Mouse (Mus musculus) layer of hippocampus, adult 18-20 months (tissue): Measurements from ENCODE around the gene Acvrl1. TPM values are rescaled to one million over a fixed set of nuclear protein-coding genes. Genes with fewer than 3 reads are reported as not detected.
"Not testable (repeated sequence)": the region's sequence is repeated elsewhere in the genome, so short reads cannot be mapped to it uniquely, and the experiment has no call there.

Source experiments
- DNase-seq, 2 experiments: peaks; one replicate each; pipeline ENCODE4 v3.0.0; 2022; ENCODE audit warnings: low spot score in 2 of 2
- total RNA-seq, 2 experiments: library from RNA; stranded (reverse); gene quantifications; 2 replicates each; pipeline ENCODE4 v1.2.3; 2021

Gene Acvrl1
- total RNA-seq, 2 experiments from 2014 or later, result 9.7 to 9.9 TPM

DNA sequence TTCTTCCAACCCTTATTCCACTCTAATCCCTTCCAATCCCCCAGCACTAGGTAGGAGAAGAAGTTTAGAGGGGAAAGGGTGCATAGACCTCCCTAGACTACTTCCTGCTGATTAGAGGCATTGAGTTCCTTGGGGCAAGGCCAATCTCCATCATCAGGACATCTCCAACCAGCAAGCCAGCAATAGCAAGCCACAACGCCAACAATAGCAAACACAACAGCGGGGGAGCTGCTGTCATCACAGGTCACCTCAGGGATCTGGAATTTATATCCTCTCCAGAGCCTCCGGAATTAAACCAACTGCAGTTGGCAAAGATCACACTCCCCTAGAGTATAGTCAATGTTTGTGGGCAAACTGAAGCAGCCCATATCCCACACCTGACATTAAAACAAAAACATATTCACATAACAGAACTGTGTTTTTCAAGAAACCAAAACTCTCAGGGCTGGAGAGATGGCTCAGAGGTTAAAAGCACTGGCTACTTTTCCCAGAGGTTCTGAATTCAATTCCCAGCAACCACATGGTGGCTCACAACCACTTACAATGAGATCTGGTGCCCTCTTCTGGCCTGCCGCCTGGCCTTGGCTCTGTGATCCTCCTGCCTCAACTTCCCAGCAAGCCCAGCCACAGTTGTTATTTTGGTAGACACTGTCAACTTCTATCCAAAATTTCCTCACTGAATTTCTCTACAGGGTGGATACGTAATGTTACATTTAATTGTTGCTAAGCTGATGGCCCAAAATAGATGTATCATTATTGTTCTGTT, 20.2 kb upstream of the Acvrl1 start:
- DNase-seq, result no peak

DNA sequence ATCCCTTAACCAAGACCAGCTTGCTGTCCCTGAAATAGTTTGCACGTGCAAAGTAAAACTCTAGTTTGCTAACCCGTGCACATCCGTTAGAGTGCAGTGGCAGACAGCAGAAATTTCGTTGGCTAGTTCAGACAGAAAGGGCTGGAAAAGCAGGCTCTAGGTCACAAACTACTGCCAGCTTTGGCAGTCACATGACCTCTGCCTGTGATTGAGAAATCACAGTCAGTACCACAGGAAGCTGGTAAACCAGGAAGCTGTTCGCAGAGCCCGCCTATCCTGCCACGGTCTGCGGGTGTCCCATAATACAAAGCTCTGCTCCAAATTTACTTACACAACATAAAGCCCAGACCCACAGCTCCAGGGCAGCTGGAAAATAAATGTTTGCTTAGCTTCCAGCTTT, 15.1 kb upstream of the Acvrl1 start:
- DNase-seq, result peak in 1 of 2 experiments; percentile 21

DNA sequence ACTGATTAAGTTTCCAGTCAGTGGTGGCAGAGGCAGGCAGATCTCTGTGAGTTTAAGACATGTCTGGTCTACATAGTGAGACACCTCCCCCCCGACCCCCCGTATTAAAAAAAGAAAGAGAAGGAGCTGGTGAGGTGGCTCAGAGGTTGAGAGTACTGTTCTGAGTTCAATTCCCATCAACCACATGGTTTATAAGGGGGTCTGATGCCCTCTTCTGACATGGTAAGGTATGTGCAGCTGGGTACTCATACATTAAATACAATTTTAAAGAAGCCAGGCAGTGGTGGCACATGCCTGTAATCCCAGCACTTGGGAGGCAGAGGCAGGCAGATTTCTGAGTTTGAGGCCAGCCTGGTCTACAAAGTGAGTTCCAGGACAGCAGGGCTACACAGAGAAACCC, 14.5 kb upstream of the Acvrl1 start:
- DNase-seq, result not testable (repeated sequence)

DNA sequence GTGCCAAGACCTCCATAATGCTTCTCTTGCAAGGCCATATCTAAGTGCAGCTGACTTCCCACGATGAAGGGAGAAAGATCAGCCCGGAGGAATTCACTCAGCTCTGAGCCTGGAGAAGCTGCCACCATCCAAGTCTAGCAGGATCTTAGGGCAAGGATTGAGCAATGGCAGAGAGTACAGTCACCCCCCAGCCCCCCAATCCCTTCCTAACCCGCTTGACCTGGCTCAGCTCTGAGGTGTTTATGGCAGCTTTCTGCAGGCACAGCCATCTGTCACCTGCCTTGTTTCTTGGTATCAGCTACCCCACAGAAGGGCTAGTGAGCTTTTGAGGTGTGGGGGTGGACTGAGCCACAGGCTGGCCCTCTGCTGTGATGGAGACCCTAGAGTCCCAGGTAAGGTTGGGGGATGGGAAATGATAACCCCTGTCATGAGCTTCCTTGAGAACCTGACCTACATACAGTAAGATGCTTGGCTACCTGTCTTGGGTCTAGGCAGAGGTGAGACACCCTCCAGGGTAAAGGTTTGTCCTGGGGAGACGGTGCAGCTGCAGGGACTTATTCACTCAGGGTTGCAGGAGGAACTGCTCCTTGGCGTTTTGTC, 12.7 kb upstream of the Acvrl1 start, which contains the start of gene Ankrd33:
TSS of gene Ankrd33 (plus strand) at position 245 of the 600 bp plus-strand sequence.
- no peak for DNase-seq

DNA sequence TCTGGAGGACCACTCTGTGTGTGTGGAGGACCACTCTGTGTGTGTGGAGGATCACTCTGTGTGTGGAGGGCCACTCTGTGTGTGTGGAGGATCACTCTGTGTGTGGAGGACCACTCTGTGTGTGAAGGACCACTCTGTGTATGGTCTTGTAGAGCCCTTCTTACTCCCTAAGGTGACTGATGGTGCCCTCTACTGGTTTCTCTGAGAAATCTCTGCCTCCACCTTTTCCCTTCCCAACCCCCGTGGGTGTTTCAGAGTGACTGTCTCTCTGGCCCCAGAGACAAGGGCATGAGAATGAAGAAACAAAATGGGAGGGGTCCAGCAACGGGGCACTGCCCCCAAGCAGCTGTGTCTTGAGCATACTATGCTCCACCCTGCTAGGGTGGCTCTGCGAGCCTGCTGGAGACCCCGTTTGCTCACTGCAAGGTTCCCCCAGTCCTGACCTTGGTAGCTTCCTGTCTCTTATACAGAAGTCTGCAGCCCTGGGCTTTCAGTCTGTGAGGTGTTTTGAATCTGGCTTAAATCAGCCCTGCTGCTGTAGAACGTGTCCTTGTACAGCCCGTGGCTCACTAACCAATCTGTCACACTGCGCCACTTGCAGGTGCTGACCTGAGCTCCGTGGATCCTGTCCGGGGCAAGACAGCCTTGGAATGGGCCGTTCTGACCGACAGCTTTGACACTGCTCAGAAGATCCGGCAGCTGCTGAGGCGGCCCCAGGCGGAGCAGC, 9.8 kb upstream of the Acvrl1 start:
- peak in 1 of 2 experiments; percentile 35 for DNase-seq

DNA sequence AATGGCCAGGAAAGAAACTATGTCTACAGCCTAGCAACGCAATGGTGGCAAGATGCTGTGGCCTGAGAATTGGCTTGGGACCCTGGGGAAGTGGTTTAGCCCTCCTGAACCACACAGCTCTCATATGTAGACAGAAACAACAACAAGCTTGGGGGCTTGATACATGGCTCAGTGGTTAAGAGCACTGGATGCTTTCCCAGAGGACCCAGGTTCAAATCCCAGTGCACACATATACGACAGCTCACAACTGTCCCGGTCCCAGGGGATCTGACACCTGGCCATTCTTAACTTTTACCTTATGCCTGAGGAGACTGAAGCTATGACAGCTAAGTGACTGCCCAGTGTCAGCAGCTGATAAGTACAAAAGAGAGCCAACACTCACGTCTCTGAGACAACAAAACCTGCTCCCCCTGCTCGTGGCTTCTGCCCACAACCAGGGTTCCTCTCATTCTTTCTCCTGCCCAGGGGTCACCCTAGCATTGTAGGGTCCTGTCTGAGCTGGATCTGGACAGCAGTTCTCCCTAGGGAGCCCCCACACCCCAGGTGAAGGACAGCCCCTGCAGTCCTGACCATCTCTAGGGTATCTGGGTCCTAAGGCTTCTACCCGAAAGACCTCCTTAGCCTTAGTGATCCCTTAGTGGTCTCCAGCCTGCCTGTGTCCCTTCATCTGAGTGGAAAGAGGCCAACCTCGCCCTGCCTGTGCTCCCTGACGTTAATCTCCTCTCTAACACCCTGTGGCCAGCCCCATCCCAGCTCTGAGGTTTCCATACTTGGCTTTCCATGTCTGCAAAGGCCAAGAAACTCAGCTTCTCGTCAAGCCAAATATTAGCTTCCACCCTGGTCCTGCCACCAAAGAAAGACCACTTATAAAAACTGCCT, 6.7 kb upstream of the Acvrl1 start:
- DNase-seq, result no peak

DNA sequence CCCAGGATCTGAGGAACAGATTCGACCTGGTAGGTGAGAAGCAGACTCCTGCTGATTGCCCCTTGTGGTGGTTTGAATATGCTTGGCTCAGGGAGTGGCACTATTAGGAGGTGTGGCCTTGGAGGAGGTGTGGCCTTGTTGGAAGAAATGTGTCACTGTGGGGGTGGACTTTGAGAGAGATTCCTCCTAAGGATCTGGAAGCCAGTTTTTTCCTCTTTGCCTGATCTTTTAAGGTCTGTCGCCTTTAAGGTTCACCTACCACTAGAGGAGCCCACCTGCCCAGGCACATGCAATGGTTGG, 6.1 kb upstream of the Acvrl1 start:
- DNase-seq, result no peak

DNA sequence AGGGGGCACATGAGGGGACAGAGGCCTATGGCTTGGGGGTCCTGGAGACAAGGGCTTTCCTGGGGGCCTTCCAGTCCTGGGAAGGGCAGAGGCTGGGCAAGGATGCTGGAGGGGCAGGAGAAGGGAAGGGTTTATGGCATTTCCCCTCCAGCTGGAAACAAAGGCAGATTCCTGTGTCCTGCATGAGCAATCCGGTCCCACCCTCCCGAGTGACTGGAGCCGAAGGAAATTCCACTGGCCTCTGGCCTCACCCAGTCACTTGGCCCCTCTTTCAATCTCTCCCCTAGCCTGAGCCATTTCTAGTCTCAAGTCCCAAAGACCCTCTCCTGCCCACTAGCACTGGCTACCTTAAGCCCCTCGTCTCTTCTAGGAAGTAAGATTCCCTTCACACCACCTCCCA, 5.1 kb upstream of the Acvrl1 start:
- DNase-seq, result no peak

DNA sequence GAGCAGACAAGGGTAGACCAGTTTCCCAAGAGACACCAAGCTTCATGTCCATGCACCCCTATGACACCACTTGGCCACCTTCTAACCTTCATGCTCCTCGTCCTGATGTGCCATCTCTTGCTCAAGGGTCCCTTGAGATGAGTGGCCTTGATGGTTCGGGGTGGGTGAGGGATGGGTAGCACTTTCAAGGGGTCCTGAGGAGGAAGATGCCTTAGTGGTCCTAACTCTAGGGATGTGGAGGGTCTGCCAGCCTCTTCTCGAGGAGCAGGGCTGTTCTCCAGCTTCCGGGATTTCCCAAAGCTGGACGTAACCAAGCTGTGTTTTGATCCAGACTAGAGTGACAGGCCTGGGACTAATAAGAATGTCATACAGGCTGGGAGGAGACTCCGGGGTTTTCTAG, 2.8 kb upstream of the Acvrl1 start:
- DNase-seq, result no peak

DNA sequence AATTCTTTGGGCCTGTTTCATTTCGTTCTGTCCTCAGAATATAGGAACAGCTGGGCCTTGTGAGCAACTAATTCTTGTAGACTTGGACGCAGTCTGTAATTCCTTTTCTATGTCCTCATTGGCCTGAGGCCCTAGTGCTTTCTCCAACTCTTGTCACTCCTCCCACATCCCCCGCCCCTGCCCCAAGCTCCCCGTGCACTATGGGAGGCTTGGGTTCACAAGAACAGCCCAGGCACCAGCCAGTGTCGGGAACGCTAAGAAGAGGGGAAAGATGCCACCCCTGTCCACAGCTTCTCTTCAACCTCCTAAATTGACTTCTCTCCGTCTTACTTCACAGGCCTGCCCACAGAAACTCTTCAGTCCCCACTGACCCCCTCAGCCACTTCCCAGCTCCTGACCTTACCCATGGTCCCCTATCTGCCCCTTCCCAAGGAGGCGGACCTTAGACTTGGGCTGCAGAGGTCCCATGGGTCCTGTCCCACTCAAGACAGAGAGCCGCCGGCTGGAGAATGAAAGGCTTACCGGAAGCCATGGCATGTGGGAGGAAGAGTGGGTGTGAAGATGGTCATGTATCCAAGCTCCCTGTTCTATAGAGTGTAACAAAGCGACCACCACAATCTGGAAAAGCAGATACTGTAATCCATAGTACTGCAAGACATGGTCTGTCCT, 1.3 kb upstream of the Acvrl1 start:
- no peak for DNase-seq

DNA sequence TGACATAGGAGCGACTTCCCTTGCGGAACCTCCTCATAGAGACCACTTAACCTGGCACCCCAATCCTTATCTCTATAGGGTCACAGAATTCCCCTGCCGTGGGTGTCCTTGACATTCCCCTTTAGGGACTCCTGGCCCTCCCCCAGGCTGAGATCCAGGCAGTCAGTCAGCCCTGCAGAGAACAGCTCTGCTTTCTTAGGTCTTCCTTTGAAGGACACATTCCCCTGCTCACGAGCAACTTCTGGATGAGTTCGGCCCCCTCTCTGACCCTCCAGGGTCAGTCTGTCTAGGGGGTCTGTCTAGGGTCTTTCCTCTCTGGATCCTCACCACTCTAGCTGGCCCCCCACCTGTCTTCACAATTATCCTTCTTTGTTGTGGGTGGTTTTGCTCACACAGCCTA, 1.1 kb downstream of the Acvrl1 start:
- DNase-seq, result no peak

DNA sequence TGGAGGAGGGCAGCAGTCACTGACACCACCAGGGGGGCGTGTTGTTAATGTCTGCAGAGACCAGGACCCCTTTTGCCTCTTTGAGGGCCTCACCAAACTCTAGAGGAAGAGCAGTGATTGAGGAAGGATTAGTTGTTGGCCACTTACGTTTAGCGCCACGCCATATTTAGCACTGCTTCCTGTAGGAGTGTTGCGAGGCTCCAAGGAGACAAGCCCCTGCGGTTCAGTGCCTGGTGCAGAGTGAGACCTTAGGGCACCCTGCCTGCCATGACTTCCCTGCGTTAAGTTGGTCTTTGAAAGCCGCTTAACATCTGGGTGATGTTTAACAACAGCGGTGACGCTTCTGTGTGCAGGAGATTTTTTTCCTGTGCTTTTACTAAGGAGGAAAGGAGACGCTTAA, 3.2 kb downstream of the Acvrl1 start:
- no peak for DNase-seq

DNA sequence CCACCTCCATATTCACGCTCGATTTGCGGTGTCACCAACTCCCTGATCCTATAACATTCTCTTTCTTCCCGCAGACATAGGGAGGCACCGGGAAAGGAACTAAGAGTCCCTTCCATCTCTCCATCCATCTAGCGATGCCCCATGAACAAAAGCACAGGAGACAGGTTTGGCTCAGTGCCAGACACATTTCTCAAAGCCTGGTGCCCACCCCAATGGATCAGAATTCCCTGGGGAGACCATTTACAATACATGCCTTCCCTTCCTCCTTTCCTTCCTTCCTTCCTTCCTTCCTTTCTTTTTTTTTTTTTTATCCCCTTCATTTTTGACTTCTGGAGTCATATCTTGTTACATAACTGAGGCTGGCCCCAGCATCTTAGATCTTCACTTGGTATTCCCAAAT, 3.7 kb downstream of the Acvrl1 start:
- DNase-seq, result no peak

DNA sequence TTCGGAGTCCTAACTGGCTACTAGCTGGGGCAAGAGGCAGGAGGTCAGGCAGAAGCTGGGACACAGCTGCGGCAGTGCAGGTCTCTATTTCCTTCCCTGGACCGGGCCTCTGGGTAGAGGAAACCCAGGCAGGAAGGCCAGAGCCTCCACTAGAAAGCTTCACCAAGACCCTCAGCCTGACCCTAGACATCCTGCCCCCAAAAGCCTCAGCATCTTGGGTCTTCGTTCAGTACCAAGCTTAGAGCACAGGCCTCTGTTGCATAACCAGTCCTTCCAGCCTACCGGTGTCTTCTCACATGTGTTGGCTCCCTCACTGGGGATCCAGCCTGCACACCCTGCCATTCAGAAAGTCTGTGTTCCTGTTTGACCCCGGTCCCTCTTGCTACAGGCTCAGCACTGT, 4.4 kb downstream of the Acvrl1 start:
- no peak for DNase-seq

DNA sequence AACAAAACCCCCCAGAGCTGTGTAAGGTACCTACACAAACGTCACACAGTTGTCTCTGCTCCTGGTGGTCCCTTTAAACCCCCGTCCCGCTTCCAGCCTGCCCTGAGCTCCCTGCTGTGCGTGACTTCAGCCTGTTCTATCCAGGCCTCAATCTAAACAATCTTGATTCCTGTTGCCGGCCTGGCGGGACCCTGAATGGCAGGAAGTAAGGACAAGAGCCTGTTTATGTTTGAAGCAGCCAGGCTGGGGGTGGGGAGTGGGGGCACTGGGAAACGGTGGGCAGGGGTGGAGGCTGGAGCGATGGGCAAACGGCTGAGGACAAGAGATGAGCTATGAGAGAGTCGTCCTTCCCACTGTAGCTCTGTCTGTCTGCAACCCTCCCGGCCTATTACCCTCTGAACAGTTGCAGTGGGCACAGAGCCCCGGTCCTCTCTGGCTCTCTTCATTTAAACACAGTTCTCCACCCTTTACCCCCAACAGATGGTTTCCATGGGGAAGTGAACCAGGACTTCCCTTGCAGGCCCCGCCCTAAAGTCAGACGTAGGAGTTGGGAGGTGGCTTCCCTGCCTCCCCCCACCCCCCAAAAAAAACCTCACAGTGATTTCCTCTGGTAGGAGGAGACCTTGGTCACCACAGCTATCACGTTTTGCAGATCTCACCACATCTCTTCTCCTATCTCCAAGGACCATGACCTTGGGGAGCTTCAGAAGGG, 5.8 kb downstream of the Acvrl1 start:
- DNase-seq, result no peak

DNA sequence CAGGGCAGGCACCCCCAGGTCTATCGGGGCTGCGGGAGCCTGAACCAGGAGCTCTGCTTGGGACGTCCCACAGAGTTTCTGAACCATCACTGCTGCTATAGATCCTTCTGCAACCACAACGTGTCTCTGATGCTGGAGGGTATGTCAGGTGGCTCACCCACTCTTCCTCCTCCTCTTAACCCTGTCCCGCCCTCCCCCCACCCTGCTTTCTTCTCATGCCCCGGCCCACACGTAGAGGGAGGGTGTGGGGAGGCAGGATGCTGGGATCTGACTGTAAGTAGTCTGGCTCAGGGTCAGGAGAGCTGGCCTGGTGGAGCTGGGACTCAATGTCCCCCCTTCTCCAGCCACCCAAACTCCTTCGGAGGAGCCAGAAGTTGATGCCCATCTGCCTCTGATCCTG, 7.1 kb downstream of the Acvrl1 start:
- no peak for DNase-seq

DNA sequence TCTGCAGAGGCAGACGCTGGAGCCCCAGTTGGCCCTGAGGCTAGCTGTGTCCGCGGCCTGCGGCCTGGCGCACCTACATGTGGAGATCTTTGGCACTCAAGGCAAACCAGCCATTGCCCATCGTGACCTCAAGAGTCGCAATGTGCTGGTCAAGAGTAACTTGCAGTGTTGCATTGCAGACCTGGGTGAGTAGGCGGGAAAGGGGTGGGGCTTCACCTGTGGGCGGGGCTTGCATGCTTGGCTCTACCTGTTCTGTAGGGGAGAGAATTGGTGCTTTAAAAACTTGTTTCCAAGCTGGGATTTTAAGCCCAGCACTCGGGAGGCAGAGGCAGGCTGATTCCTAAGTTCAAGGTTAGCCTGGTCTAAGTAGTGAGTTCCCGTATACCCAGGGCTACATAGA, 9.1 kb downstream of the Acvrl1 start:
- DNase-seq, result no peak

DNA sequence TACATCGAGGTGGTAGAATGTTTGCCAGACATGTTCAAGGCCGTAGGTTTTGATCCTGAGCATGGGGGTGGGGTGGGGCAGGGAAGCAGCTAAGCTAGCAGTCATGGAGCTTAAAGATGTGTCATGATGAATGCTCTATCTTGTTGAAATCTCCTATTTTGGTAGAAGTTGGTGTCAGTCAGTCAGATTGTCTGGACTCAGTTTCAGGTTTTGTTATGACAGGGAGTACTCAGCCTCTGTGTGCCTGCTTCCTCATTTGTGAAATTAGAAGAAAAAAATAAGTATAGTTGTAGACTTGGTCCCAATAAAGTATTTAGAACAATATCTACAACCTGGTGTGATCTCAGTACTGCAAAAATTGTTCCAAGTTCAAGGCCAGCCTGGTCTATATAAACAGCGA, 10.4 kb downstream of the Acvrl1 start:
- DNase-seq, result no peak

DNA sequence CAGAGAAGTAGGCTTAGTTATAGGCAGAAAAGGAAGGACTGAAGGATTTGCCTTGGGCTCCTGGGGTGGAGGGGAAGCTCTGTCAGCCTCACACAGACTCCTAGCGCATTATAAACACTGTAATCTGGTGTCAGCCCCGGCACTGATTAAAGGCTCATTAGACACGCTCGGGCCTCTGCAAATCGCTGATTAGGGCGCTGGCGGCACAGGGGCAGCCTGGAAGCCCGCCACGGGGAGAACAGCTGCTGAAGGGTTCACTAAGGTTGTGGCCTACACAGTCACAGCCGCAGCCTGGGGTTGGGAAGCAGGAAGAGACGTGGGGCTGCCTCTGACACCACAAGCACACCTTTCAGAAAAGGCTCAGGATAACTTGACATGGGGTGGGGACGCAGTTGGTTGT, 11.6 kb downstream of the Acvrl1 start:
- no peak for DNase-seq

DNA sequence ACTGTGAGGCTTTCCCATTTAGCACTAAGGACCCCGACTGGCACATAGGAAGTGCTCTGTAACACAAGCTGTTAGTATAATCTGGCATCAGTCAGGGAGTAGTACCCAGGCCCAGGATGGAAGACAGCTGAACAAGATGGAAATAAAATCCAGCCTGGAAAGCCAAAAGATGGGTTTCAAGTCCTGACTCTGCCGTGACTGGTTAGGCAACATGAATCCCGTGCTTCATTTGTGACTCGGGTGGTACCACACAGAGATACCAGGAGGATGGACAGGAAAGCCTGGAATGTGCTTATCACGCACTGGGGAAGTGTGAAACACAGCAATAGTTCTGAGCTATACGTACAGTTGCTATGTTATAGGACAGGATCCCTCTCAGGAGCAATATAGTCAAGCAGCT, 12.3 kb downstream of the Acvrl1 start:
- no peak for DNase-seq
